Mouse (Mus musculus): Measurements from ENCODE around the gene Hoxd12.

- no peak for TF ChIP-seq CTCF (IDR thresholded peaks at IDR 0.05; ENCODE audit: low read depth)
- no peak for TF ChIP-seq EP300 (IDR thresholded peaks at IDR 0.05; ENCODE audit: low read depth)
These were observed 48.1 kb downstream of the Hoxd12 start for GRCm38 (mm10) chr2:74722949-74723348.
